Mouse (Mus musculus): ENCODE results near the gene Rap2a. TPM values are rescaled to one million over a fixed set of nuclear protein-coding genes. Genes with fewer than 3 reads are reported as not detected.

Rap2a gene
- polyA plus RNA-seq, 1 experiment from 2014 or later, result 14.5 TPM

DNA sequence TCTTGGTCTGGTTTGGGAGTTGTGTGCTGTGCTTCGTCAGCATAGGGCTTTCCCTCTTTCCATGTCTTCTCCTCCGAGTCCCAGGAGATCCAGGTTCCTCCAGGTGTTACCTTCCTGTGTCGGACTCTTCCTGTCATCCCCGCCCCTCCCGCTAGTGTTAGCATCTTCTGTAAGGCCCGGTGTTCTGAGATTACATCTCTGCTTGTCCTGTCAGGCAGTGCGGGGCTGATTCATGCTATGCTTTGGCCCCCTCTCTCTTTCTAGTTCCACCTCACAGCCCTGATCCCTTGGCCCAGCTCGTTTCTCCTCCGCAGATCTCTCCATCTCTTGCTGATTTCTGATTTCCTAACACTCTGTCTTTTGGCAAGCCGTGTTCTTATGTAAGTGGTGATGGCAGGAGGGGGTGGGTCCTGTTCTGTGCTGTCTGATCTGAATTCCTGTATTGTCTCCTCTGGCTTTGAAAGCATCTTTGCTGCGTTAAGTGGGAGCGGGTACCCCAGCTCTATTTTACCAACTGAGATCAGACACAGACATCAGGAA, 21.8 kb downstream of the Rap2a start:
- Histone ChIP-seq H3K4me3 (replicated peaks) (no peak overlapping the region), H3K27ac (no peak overlapping the region), H3K9me3 (no peaks in the 10 kb centered on the region), H3K9ac (replicated peaks) (no peak overlapping the region), H3K36me3 (peaks cover 11% of the 10 kb centered on the region; the same call in 1 of the 2 replicates), H3K4me2 (no peak overlapping the region), H3K27me3 (no peaks in the 10 kb centered on the region), H3K4me1 (replicated peaks) (peaks cover 4% of the 10 kb centered on the region; the same call in 1 of the 2 replicates)
- 86% methylated on average over 12 of the region's 12 CpGs for WGBS
- no peak for ATAC-seq (ENCODE audit: insufficient number of reproducible peaks, insufficient read depth, low FRiP score, low TSS enrichment, low read depth)

DNA sequence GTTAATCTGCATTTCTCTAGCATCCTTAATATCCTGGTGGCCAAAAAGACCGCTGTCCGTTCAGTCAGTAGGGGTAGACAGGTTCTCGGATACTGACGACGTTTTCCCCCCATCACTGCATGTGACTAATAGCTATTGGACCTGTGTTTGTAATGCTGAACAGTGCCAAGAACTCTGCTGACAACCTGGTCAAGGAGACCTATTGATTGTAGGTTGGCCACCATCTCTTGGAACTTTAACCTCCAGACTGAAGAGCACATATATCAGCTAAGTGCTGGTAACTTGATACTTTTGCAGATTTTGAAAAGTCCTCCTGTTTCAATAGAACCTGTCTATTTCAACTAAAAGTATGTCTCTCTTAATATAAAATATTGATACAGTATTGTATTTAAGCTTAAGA, 22.5 kb downstream of the Rap2a start:
- H3K36me3 ChIP-seq, result peaks cover 12% of the 10 kb centered on the region
- ATAC-seq (ENCODE audit: insufficient number of reproducible peaks, insufficient read depth, low FRiP score, low TSS enrichment, low read depth), result no peak
- no peak overlapping the region for H3K9ac ChIP-seq (replicated peaks)
- no peaks in the 10 kb centered on the region for H3K9me3 ChIP-seq
- H3K4me3 ChIP-seq (replicated peaks), result no peak overlapping the region
- peaks cover 4% of the 10 kb centered on the region; the same call in 1 of the 2 replicates for H3K4me1 ChIP-seq (replicated peaks)
- WGBS, result 93% methylated on average over 5 of the region's 5 CpGs
- H3K27me3 ChIP-seq, result no peaks in the 10 kb centered on the region
- no peak overlapping the region for H3K27ac ChIP-seq
- H3K4me2 ChIP-seq, result no peak overlapping the region

DNA sequence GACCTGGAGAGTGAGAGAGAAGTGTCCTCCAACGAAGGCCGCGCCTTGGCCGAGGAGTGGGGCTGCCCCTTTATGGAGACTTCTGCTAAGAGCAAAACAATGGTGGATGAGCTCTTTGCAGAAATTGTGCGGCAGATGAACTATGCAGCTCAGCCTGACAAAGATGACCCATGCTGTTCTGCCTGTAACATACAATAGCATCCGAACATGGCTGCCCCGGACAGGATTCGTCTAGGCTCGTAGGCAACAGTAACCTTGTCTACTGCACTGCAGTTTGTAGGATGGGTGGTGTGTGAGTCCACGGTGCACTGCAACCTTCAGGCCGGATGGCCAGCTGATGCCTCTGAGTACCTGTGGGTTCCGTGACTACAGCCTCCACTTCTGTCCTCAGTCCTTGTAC, 25.4 kb downstream of the Rap2a start:
- peaks cover 8% of the 10 kb centered on the region for H3K4me1 ChIP-seq (replicated peaks)
- no peak overlapping the region for H3K4me2 ChIP-seq
- 92% methylated on average over 12 of the region's 12 CpGs for WGBS
- no peak for ATAC-seq (ENCODE audit: insufficient number of reproducible peaks, insufficient read depth, low FRiP score, low TSS enrichment, low read depth)
- H3K27me3 ChIP-seq, result no peaks in the 10 kb centered on the region
- H3K36me3 ChIP-seq, result peaks cover 19% of the 10 kb centered on the region
- no peaks in the 10 kb centered on the region for H3K9me3 ChIP-seq
- H3K9ac ChIP-seq (replicated peaks), result no peak overlapping the region
- no peak overlapping the region for H3K4me3 ChIP-seq (replicated peaks)
- H3K27ac ChIP-seq, result no peak overlapping the region

DNA sequence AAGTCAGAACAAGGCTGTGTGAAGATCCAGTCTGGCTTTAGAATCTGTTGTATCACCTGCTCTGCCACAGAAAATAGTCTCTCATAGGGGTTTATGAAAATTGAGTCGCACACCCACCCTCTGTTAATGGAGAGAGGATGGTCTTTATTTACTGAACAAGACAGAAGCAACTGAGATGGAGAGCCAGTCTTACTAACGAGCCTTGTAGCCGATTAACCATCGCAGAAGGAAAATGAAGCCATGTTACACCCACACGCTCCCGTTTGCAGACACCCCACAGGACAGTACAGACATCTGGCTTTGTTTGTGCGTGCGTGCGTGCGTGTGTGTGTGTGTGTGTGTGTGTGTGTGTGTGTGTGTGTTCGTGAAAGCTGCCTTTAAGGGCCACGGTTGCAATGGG, 26.2 kb downstream of the Rap2a start:
- Histone ChIP-seq H3K9ac (replicated peaks) (no peak overlapping the region), H3K4me3 (replicated peaks) (no peak overlapping the region), H3K27ac (no peak overlapping the region), H3K9me3 (no peaks in the 10 kb centered on the region), H3K4me2 (no peak overlapping the region), H3K4me1 (replicated peaks) (peaks cover 8% of the 10 kb centered on the region), H3K27me3 (no peaks in the 10 kb centered on the region), H3K36me3 (peaks cover 19% of the 10 kb centered on the region)
- no peak for ATAC-seq (ENCODE audit: insufficient number of reproducible peaks, insufficient read depth, low FRiP score, low TSS enrichment, low read depth)
- WGBS, result 79% methylated on average over 11 of the region's 12 CpGs

- H3K4me1 ChIP-seq (replicated peaks), result peaks cover 8% of the 10 kb centered on the region
- WGBS, result 93% methylated on average over 18 of the region's 18 CpGs
- no peaks in the 10 kb centered on the region for H3K27me3 ChIP-seq
- no peak overlapping the region for H3K4me3 ChIP-seq (replicated peaks)
- ATAC-seq (ENCODE audit: insufficient number of reproducible peaks, insufficient read depth, low FRiP score, low TSS enrichment, low read depth), result no peak
- H3K36me3 ChIP-seq, result peaks cover 19% of the 10 kb centered on the region
- H3K9me3 ChIP-seq, result no peaks in the 10 kb centered on the region
- H3K4me2 ChIP-seq, result no peak overlapping the region
- no peak overlapping the region for H3K27ac ChIP-seq
- no peak overlapping the region for H3K9ac ChIP-seq (replicated peaks)
Measured at GRCm38 (mm10) chr14:120504928-120505461, 26.8 kb downstream of the Rap2a start.

DNA sequence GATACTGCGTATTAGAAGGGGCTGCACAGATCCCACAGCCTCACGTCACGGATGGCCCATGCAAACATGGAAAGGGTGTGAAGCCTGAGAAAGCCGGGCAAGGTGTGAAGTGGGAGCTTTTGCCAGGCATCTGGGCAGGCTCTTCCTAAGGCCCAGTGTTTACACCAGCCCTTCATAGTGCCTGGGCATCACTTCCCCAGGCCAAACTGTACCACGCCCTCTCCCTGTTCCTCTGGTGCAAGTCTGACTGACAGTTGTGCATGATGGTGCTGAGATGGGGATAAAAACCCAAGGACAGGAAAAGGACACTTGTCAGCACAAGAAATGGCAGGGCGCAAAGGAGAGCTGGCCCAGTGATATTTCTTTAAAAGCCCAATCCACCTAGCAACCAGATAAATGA, 27.7 kb downstream of the Rap2a start:
- Histone ChIP-seq H3K27ac (no peak overlapping the region), H3K4me2 (no peak overlapping the region), H3K9ac (replicated peaks) (no peak overlapping the region), H3K27me3 (no peaks in the 10 kb centered on the region), H3K4me3 (replicated peaks) (no peak overlapping the region), H3K36me3 (peaks cover 19% of the 10 kb centered on the region), H3K9me3 (no peaks in the 10 kb centered on the region), H3K4me1 (replicated peaks) (peaks cover 8% of the 10 kb centered on the region)
- ATAC-seq (ENCODE audit: insufficient number of reproducible peaks, insufficient read depth, low FRiP score, low TSS enrichment, low read depth), result no peak
- 89% methylated on average over 6 of the region's 6 CpGs for WGBS

DNA sequence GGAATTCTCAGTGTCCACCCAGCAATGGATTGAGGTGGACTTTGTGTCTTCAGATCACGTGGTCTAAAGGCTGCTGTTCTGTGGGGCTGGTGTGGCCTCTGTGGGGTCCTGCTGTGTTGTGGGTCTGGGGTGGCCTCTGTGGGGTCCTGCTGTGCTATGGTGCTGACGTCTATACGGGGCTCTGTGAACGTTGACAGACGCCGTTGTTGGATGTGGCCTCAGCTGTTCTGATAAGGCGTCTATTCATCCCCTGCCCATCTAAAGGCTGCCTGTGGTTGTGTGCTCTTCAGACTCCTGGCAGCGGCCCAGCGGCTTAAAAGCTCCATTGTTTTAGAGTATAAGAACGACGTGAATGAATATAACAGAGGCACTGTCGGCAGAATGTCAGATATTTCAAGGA, 29.3 kb downstream of the Rap2a start:
- 85% methylated on average over 12 of the region's 12 CpGs for WGBS
- no peak overlapping the region for H3K4me3 ChIP-seq (replicated peaks)
- peak overlapping the region; percentile 62 for H3K27ac ChIP-seq
- H3K9me3 ChIP-seq, result no peaks in the 10 kb centered on the region
- H3K27me3 ChIP-seq, result no peaks in the 10 kb centered on the region
- peaks cover 19% of the 10 kb centered on the region for H3K36me3 ChIP-seq
- ATAC-seq (ENCODE audit: insufficient number of reproducible peaks, insufficient read depth, low FRiP score, low TSS enrichment, low read depth), result 0 out of 2 replicates have a peak, but pooled peaks have one; percentile 68
- H3K4me2 ChIP-seq, result no peak overlapping the region
- peaks cover 8% of the 10 kb centered on the region for H3K4me1 ChIP-seq (replicated peaks)
- H3K9ac ChIP-seq (replicated peaks), result no peak overlapping the region

- Histone ChIP-seq H3K4me3 (replicated peaks) (no peak overlapping the region), H3K27ac (no peak overlapping the region; the same call in 1 of the 2 replicates), H3K27me3 (no peaks in the 10 kb centered on the region), H3K9me3 (no peaks in the 10 kb centered on the region), H3K9ac (replicated peaks) (no peak overlapping the region), H3K4me1 (replicated peaks) (peaks cover 8% of the 10 kb centered on the region), H3K4me2 (no peak overlapping the region), H3K36me3 (peaks cover 17% of the 10 kb centered on the region)
- no peak for ATAC-seq (ENCODE audit: insufficient number of reproducible peaks, insufficient read depth, low FRiP score, low TSS enrichment, low read depth)
- 90% methylated on average over 16 of the region's 16 CpGs for WGBS
Measured at GRCm38 (mm10) chr14:120508566-120509365, 30.5 kb downstream of the Rap2a start.

- H3K36me3 ChIP-seq, result peaks cover 12% of the 10 kb centered on the region
- WGBS, result 83% methylated on average over 5 of the region's 5 CpGs
Measured at GRCm38 (mm10) chr14:120509366-120509640, 31.1 kb downstream of the Rap2a start.

GRCm38 (mm10) chr14:120511821-120512220, 33.6 kb downstream of the Rap2a start:
- H3K36me3 ChIP-seq, result no peaks in the 10 kb centered on the region
- H3K4me1 ChIP-seq (replicated peaks), result peaks cover 4% of the 10 kb centered on the region; the same call in 1 of the 2 replicates
- H3K4me3 ChIP-seq (replicated peaks), result no peak overlapping the region
- H3K27ac ChIP-seq, result no peak overlapping the region
- no peaks in the 10 kb centered on the region for H3K9me3 ChIP-seq
- no peaks in the 10 kb centered on the region for H3K27me3 ChIP-seq
- no peak overlapping the region for H3K9ac ChIP-seq (replicated peaks)
- no peak for ATAC-seq (ENCODE audit: insufficient number of reproducible peaks, insufficient read depth, low FRiP score, low TSS enrichment, low read depth)
- H3K4me2 ChIP-seq, result no peak overlapping the region
- 75% methylated on average over 5 of the region's 5 CpGs for WGBS

More at GRCm38 (mm10) chr14:120509366-120509640, 31.1 kb downstream of the Rap2a start:
- Histone ChIP-seq H3K27ac (no peak overlapping the region), H3K4me2 (no peak overlapping the region), H3K9ac (replicated peaks) (no peak overlapping the region), H3K9me3 (no peaks in the 10 kb centered on the region), H3K4me3 (replicated peaks) (no peak overlapping the region), H3K27me3 (no peaks in the 10 kb centered on the region), H3K4me1 (replicated peaks) (peaks cover 8% of the 10 kb centered on the region)
- no peak for ATAC-seq (ENCODE audit: insufficient number of reproducible peaks, insufficient read depth, low FRiP score, low TSS enrichment, low read depth)

DNA sequence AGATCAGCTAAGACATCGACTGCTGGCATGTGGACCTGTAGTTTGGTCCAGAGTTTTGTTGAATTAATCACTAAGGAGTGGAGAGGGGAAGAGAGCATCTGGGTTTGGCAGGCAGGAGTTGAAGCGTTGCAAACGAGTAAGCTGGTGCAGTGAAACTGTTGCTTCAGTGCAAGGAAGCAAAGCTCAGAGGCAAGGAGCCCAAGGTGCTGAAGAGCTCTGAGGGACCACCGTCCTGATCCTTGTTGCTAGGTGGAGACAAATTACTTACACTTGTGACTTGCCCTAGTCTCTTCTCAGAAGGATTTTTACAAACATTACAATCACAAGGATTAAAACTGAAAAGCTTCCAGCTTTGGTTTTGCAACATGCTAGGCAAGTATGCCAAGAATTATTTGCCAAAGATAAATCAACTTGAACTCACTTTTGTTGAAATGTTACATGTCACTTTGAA, 36.6 kb downstream of the Rap2a start:
- WGBS, result 63% methylated on average over 4 of the region's 4 CpGs
- ATAC-seq (ENCODE audit: insufficient number of reproducible peaks, insufficient read depth, low FRiP score, low TSS enrichment, low read depth), result no peak

More for the DNA sequence above, 36.6 kb downstream of the Rap2a start:
- H3K27ac ChIP-seq, result no peak overlapping the region
- H3K27me3 ChIP-seq, result no peaks in the 10 kb centered on the region
- H3K4me1 ChIP-seq (replicated peaks), result no peaks in the 10 kb centered on the region
- H3K36me3 ChIP-seq, result no peaks in the 10 kb centered on the region
- no peak overlapping the region for H3K4me3 ChIP-seq (replicated peaks)
- H3K9ac ChIP-seq (replicated peaks), result no peak overlapping the region
- no peak overlapping the region for H3K4me2 ChIP-seq
- no peaks in the 10 kb centered on the region for H3K9me3 ChIP-seq
